Mouse (Mus musculus): Measurements from ENCODE around the gene Adamts15. TPM values are rescaled to one million over a fixed set of nuclear protein-coding genes. Genes with fewer than 3 reads are reported as not detected.

Gene Adamts15
- polyA plus RNA-seq, 1 experiment from 2014 or later, result 3.8 TPM

GRCm38 (mm10) chr9:30879947-30880273 lies 42.3 kb downstream of the Adamts15 start:
- no peak for DNase-seq
- Histone ChIP-seq H3K4me2 (ENCODE audit: low read length) (no peak overlapping the region), H3K9ac (replicated peaks; ENCODE audit: low read length) (no peak overlapping the region), H3K27ac (replicated peaks; ENCODE audit: low read depth, low read length) (no peak overlapping the region), H3K27me3 (ENCODE audit: control insufficient read depth, insufficient read depth, low read length) (no peaks in the 10 kb centered on the region), H3K4me3 (replicated peaks; ENCODE audit: low read depth, low read length) (no peak overlapping the region), H3K9me3 (ENCODE audit: control insufficient read depth, low read length) (no peaks in the 10 kb centered on the region), H3K36me3 (ENCODE audit: control insufficient read depth, insufficient read depth, low read length) (no peaks in the 10 kb centered on the region), H3K4me1 (ENCODE audit: control insufficient read depth, insufficient read depth, low read length) (no peaks in the 10 kb centered on the region)
- 91% methylated on average over 2 of the region's 2 CpGs for WGBS
- ATAC-seq (ENCODE audit: low FRiP score, low TSS enrichment), result no peak

GRCm38 (mm10) chr9:30879248-30879946 lies 42.9 kb downstream of the Adamts15 start:
- no peaks in the 10 kb centered on the region for H3K27me3 ChIP-seq (ENCODE audit: control insufficient read depth, insufficient read depth, low read length)
- no peaks in the 10 kb centered on the region for H3K4me1 ChIP-seq (ENCODE audit: control insufficient read depth, insufficient read depth, low read length)
- no peak overlapping the region for H3K4me3 ChIP-seq (replicated peaks; ENCODE audit: low read depth, low read length)
- H3K36me3 ChIP-seq (ENCODE audit: control insufficient read depth, insufficient read depth, low read length), result no peaks in the 10 kb centered on the region
- H3K4me2 ChIP-seq (ENCODE audit: low read length), result no peak overlapping the region
- ATAC-seq (ENCODE audit: low FRiP score, low TSS enrichment) (no peak), DNase-seq (no peak)
- no peak overlapping the region for H3K27ac ChIP-seq (replicated peaks; ENCODE audit: low read depth, low read length)
- H3K9me3 ChIP-seq (ENCODE audit: control insufficient read depth, low read length), result no peaks in the 10 kb centered on the region
- no peak overlapping the region for H3K9ac ChIP-seq (replicated peaks; ENCODE audit: low read length)
- WGBS, result 90% methylated on average over 7 of the region's 7 CpGs

- ATAC-seq (ENCODE audit: low FRiP score, low TSS enrichment) (no peak), DNase-seq (no peak)
- Histone ChIP-seq H3K4me2 (ENCODE audit: low read length) (no peak overlapping the region), H3K27ac (replicated peaks; ENCODE audit: low read depth, low read length) (no peak overlapping the region), H3K9ac (replicated peaks; ENCODE audit: low read length) (no peak overlapping the region), H3K27me3 (ENCODE audit: control insufficient read depth, insufficient read depth, low read length) (no peaks in the 10 kb centered on the region), H3K36me3 (ENCODE audit: control insufficient read depth, insufficient read depth, low read length) (no peaks in the 10 kb centered on the region), H3K9me3 (ENCODE audit: control insufficient read depth, low read length) (no peaks in the 10 kb centered on the region), H3K4me1 (ENCODE audit: control insufficient read depth, insufficient read depth, low read length) (no peaks in the 10 kb centered on the region), H3K4me3 (replicated peaks; ENCODE audit: low read depth, low read length) (no peak overlapping the region)
- WGBS, result 81% methylated on average over 3 of the region's 3 CpGs
Observed at GRCm38 (mm10) chr9:30876552-30876951, 45.7 kb downstream of the Adamts15 start.

- Histone ChIP-seq H3K27ac (replicated peaks; ENCODE audit: low read depth, low read length) (no peak overlapping the region), H3K9ac (replicated peaks; ENCODE audit: low read length) (no peak overlapping the region), H3K9me3 (ENCODE audit: control insufficient read depth, low read length) (no peaks in the 10 kb centered on the region), H3K27me3 (ENCODE audit: control insufficient read depth, insufficient read depth, low read length) (no peaks in the 10 kb centered on the region), H3K4me1 (ENCODE audit: control insufficient read depth, insufficient read depth, low read length) (no peaks in the 10 kb centered on the region), H3K4me3 (replicated peaks; ENCODE audit: low read depth, low read length) (no peak overlapping the region), H3K36me3 (ENCODE audit: control insufficient read depth, insufficient read depth, low read length) (no peaks in the 10 kb centered on the region), H3K4me2 (ENCODE audit: low read length) (no peak overlapping the region)
- DNase-seq (no peak), ATAC-seq (ENCODE audit: low FRiP score, low TSS enrichment) (no peak)
- 87% methylated on average over 2 of the region's 2 CpGs for WGBS
Observed at GRCm38 (mm10) chr9:30855837-30856236, 66.4 kb downstream of the Adamts15 start.

GRCm38 (mm10) chr9:30851841-30852240 lies 70.4 kb downstream of the Adamts15 start:
- H3K27ac ChIP-seq (replicated peaks; ENCODE audit: low read depth, low read length), result no peak overlapping the region
- ATAC-seq (ENCODE audit: low FRiP score, low TSS enrichment) (no peak), DNase-seq (no peak)
- WGBS, result 94% methylated on average over 2 of the region's 2 CpGs
- no peak overlapping the region for H3K4me3 ChIP-seq (replicated peaks; ENCODE audit: low read depth, low read length)
- no peaks in the 10 kb centered on the region for H3K27me3 ChIP-seq (ENCODE audit: control insufficient read depth, insufficient read depth, low read length)
- H3K4me1 ChIP-seq (ENCODE audit: control insufficient read depth, insufficient read depth, low read length), result no peaks in the 10 kb centered on the region
- no peak overlapping the region for H3K9ac ChIP-seq (replicated peaks; ENCODE audit: low read length)
- no peaks in the 10 kb centered on the region for H3K9me3 ChIP-seq (ENCODE audit: control insufficient read depth, low read length)
- no peak overlapping the region for H3K4me2 ChIP-seq (ENCODE audit: low read length)
- no peaks in the 10 kb centered on the region for H3K36me3 ChIP-seq (ENCODE audit: control insufficient read depth, insufficient read depth, low read length)

GRCm38 (mm10) chr9:30849951-30850350 lies 72.3 kb downstream of the Adamts15 start:
- Histone ChIP-seq H3K27me3 (ENCODE audit: control insufficient read depth, insufficient read depth, low read length) (no peaks in the 10 kb centered on the region), H3K9ac (replicated peaks; ENCODE audit: low read length) (no peak overlapping the region), H3K4me2 (ENCODE audit: low read length) (no peak overlapping the region), H3K27ac (replicated peaks; ENCODE audit: low read depth, low read length) (no peak overlapping the region), H3K9me3 (ENCODE audit: control insufficient read depth, low read length) (no peaks in the 10 kb centered on the region), H3K36me3 (ENCODE audit: control insufficient read depth, insufficient read depth, low read length) (no peaks in the 10 kb centered on the region), H3K4me1 (ENCODE audit: control insufficient read depth, insufficient read depth, low read length) (no peaks in the 10 kb centered on the region), H3K4me3 (replicated peaks; ENCODE audit: low read depth, low read length) (no peak overlapping the region)
- 88% methylated on average over 4 of the region's 4 CpGs for WGBS
- DNase-seq, result no peak
- ATAC-seq (ENCODE audit: low FRiP score, low TSS enrichment), result no peak

- Histone ChIP-seq H3K27ac (replicated peaks; ENCODE audit: low read depth, low read length) (no peak overlapping the region), H3K4me3 (replicated peaks; ENCODE audit: low read depth, low read length) (no peak overlapping the region), H3K9ac (replicated peaks; ENCODE audit: low read length) (no peak overlapping the region), H3K36me3 (ENCODE audit: control insufficient read depth, insufficient read depth, low read length) (no peaks in the 10 kb centered on the region), H3K27me3 (ENCODE audit: control insufficient read depth, insufficient read depth, low read length) (no peaks in the 10 kb centered on the region), H3K4me2 (ENCODE audit: low read length) (no peak overlapping the region), H3K4me1 (ENCODE audit: control insufficient read depth, insufficient read depth, low read length) (no peaks in the 10 kb centered on the region), H3K9me3 (ENCODE audit: control insufficient read depth, low read length) (no peaks in the 10 kb centered on the region)
- no peak for DNase-seq
- WGBS, result 94% methylated on average over 8 of the region's 8 CpGs
- ATAC-seq (ENCODE audit: low FRiP score, low TSS enrichment), result no peak
Observed at GRCm38 (mm10) chr9:30849444-30849843, 72.8 kb downstream of the Adamts15 start.

Other genes with a start within 250 kb of the Adamts15 start
- 1.1 and 1.7 TPM in 2 replicates for gene Adamts8, start 20.1 kb upstream of the Adamts15 start, polyA plus RNA-seq (2014; fragmentation: Nextera tagmentation; extraction: Ambion mirVana)
- 5.0 and 5.3 TPM in 2 replicates for gene Zbtb44, start 108.2 kb upstream of the Adamts15 start, polyA plus RNA-seq (2014; fragmentation: Nextera tagmentation; extraction: Ambion mirVana)
- 0.85 and 1.2 TPM in 2 replicates for gene St14, start 209.4 kb upstream of the Adamts15 start, polyA plus RNA-seq (2014; fragmentation: Nextera tagmentation; extraction: Ambion mirVana)